Comparison of ENCODE assay signal across 22 mouse cellular contexts in the genomic region with DNA sequence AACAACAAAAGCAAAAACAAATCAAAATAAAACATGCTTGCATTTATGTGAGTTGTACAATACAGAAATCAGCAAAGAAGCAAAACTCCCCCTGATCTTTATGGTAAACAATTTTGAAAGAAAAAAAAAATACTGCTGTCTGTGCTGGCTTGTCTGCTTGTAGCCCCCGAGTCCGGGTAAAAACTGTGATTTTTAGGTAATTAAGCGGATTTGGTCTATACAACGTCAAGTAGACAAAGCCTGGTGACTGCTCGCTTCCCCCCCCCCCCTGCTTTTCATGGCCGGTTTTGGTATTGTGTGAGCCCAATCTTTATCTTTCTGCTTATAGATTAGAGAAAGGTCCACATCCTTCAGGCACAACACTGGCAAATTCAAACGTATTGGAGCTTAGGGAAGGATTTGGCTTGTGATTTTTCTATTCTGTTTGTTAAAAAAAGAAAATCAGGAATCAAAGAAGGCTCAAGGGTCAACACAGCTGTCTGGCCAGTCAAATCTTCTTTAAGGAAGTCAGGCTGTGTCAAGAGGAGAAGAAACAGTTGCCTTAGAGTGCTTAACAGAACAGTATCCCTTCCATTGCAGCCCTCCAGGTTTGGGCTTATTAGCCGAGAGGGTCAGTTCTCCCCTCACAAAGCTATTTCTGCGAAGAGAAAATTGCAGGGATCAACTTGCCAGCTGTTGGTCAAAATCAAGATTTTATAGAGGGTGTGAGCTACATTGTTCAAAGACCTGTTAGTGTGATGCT. TPM values are rescaled to one million over a fixed set of nuclear protein-coding genes. Genes with fewer than 3 reads are reported as not detected.
DNase-seq lines count a peak whose midpoint lies in the region; ATAC-seq and TF ChIP-seq lines count a peak whose summit lies in the region.
"Had no signal": no experiment of that assay in that cellular context is flagged by ENCODE, and none has a peak within 500 bp of the region (broad histone marks: within the 10 kb centered on the region; RNA-seq: fewer than 3 reads in every experiment).

No protein-coding gene starts in this region.

- intact Hi-C loops in left cerebral cortex, adult 2 months (cut with DNase I): no loop called here

- WGBS in hindbrain, embryonic 10.5 days: 3% methylated on average over 9 of the region's 9 CpGs
- WGBS in hindbrain, embryonic 12.5 days: 2% methylated on average over 9 of the region's 9 CpGs
- whole genome bisulfite sequencing in midbrain, embryonic 11.5 days: 0% methylated on average over 9 of the region's 9 CpGs
- 3% methylated on average over 9 of the region's 9 CpGs for WGBS in midbrain, postnatal 0 days

- peaks cover 96% of the 10 kb centered on the region for H3K27me3 ChIP-seq in hindbrain, embryonic 10.5 days (ENCODE audit: insufficient read depth, poor library complexity, severe bottlenecking)
- H3K27me3 ChIP-seq in hindbrain, embryonic 12.5 days: peaks cover 85% of the 10 kb centered on the region
- H3K27me3 ChIP-seq in midbrain, embryonic 11.5 days (ENCODE audit: control insufficient read depth, insufficient read depth, low read length): peaks cover 81% of the 10 kb centered on the region
- H3K27me3 ChIP-seq in midbrain, postnatal 0 days (ENCODE audit: insufficient read depth, low read length): peaks cover 51% of the 10 kb centered on the region

- ATAC-seq in hindbrain, embryonic 12.5 days (ENCODE audit: low FRiP score): no peak
- ATAC-seq in midbrain, embryonic 11.5 days (ENCODE audit: low FRiP score): no peak
- ATAC-seq in midbrain, postnatal 0 days (ENCODE audit: low FRiP score): no peak
- ATAC-seq: CD4-positive, CD25-positive, alpha-beta regulatory T cell, adult 4 months; forebrain, embryonic 15.5 days; inflammation-experienced regulatory T-cells, adult 6 months had no signal

- H3K9ac ChIP-seq in hindbrain, embryonic 12.5 days: no peak overlapping the region
- no peak overlapping the region for H3K9ac ChIP-seq in midbrain, embryonic 11.5 days (ENCODE audit: low read length)
- no peak overlapping the region for H3K9ac ChIP-seq in midbrain, postnatal 0 days (replicated peaks; ENCODE audit: low read length, poor library complexity, severe bottlenecking)
- H3K9ac ChIP-seq: embryonic facial prominence, embryonic 12.5 days; forebrain, embryonic 15.5 days; heart, embryonic 15.5 days had no signal

- TF ChIP-seq CTCF in midbrain, postnatal 0 days (IDR thresholded peaks at IDR 0.05): no peak
- TF ChIP-seq CTCF in left cerebral cortex, adult 2 months (IDR thresholded peaks at IDR 0.05): no peak

- peak overlapping the region; percentile 16; the same call in 1 of the 2 replicates for H3K27ac ChIP-seq in hindbrain, embryonic 10.5 days
- H3K27ac ChIP-seq in hindbrain, embryonic 12.5 days: no peak overlapping the region
- no peak overlapping the region for H3K27ac ChIP-seq in midbrain, embryonic 11.5 days (ENCODE audit: low read depth, low read length)
- no peak overlapping the region for H3K27ac ChIP-seq in midbrain, postnatal 0 days (ENCODE audit: low read depth, low read length)
- H3K27ac ChIP-seq in left cerebral cortex, adult 2 months: no peak overlapping the region
- H3K27ac ChIP-seq: embryonic facial prominence, embryonic 12.5 days; forebrain, embryonic 15.5 days; heart, embryonic 15.5 days had no signal

- no peaks in the 10 kb centered on the region for H3K36me3 ChIP-seq in hindbrain, embryonic 10.5 days
- H3K36me3 ChIP-seq in hindbrain, embryonic 12.5 days: no peaks in the 10 kb centered on the region
- no peaks in the 10 kb centered on the region for H3K36me3 ChIP-seq in midbrain, embryonic 11.5 days (ENCODE audit: control insufficient read depth, insufficient read depth, low read length)
- H3K36me3 ChIP-seq in midbrain, postnatal 0 days (ENCODE audit: insufficient read depth, low read length): no peaks in the 10 kb centered on the region
- H3K36me3 ChIP-seq: embryonic facial prominence, embryonic 12.5 days; forebrain, embryonic 15.5 days; G1E; heart, embryonic 15.5 days had no signal

- peak overlapping the region; percentile 61; the same call in 1 of the 2 replicates for H3K4me3 ChIP-seq in hindbrain, embryonic 10.5 days
- H3K4me3 ChIP-seq in hindbrain, embryonic 12.5 days: no peak overlapping the region
- H3K4me3 ChIP-seq in midbrain, embryonic 11.5 days (ENCODE audit: low read depth, low read length): no peak overlapping the region
- no peak overlapping the region for H3K4me3 ChIP-seq in midbrain, postnatal 0 days (ENCODE audit: low read depth, low read length)
- no peak overlapping the region for H3K4me3 ChIP-seq in left cerebral cortex, adult 2 months
- H3K4me3 ChIP-seq: embryonic facial prominence, embryonic 12.5 days; forebrain, embryonic 15.5 days; heart, embryonic 15.5 days had no signal

- H3K4me1 ChIP-seq in hindbrain, embryonic 10.5 days (replicated peaks): peaks cover 31% of the 10 kb centered on the region
- peaks cover 12% of the 10 kb centered on the region for H3K4me1 ChIP-seq in hindbrain, embryonic 12.5 days
- H3K4me1 ChIP-seq in midbrain, embryonic 11.5 days (ENCODE audit: control insufficient read depth, insufficient read depth, low read length): peaks cover 7% of the 10 kb centered on the region; the same call in 1 of the 2 replicates
- peaks cover 5% of the 10 kb centered on the region for H3K4me1 ChIP-seq in midbrain, postnatal 0 days (ENCODE audit: insufficient read depth, low read length)

- peak; percentile 46 for DNase-seq in embryo, embryonic 10.5 days (ENCODE audit: low spot score)
- DNase-seq in embryo, embryonic 10 days (ENCODE audit: low spot score): no peak
- DNase-seq in hindbrain, embryonic 10.5 days (ENCODE audit: low spot score): no peak
- peak; percentile 94 for DNase-seq in midbrain, embryonic 11.5 days (ENCODE audit: low spot score, missing footprints)
- DNase-seq in midbrain, postnatal 0 days (ENCODE audit: low spot score): no peak
- DNase-seq in left cerebral cortex, adult 2 months (ENCODE audit: extremely low spot score in 1 of 2, low spot score in 2 of 2): no peak
- DNase-seq: adrenal gland, adult 8-10 months; adrenal gland, postnatal 36 days; B cell, adult 2 months; cerebellum, adult 2 months; gastrocnemius, postnatal 36 days; heart, adult 18-20 months; heart, postnatal 14 days had no signal

- no peaks in the 10 kb centered on the region for H3K9me3 ChIP-seq in hindbrain, embryonic 10.5 days
- no peaks in the 10 kb centered on the region for H3K9me3 ChIP-seq in hindbrain, embryonic 12.5 days (replicated peaks)
- no peaks in the 10 kb centered on the region for H3K9me3 ChIP-seq in midbrain, embryonic 11.5 days (ENCODE audit: control insufficient read depth, low read length)
- no peaks in the 10 kb centered on the region for H3K9me3 ChIP-seq in midbrain, postnatal 0 days (ENCODE audit: low read length)
- H3K9me3 ChIP-seq: embryonic facial prominence, embryonic 12.5 days; forebrain, embryonic 15.5 days; heart, embryonic 15.5 days had no signal

- H3K4me2 ChIP-seq in hindbrain, embryonic 12.5 days (replicated peaks): no peak overlapping the region
- no peak overlapping the region; the same call in 1 of the 2 replicates for H3K4me2 ChIP-seq in midbrain, embryonic 11.5 days
- H3K4me2 ChIP-seq in midbrain, postnatal 0 days (ENCODE audit: low read depth, low read length, poor library complexity, severe bottlenecking): no peak overlapping the region
- H3K4me2 ChIP-seq: embryonic facial prominence, embryonic 12.5 days; forebrain, embryonic 15.5 days; heart, embryonic 11.5 days; heart, embryonic 15.5 days had no signal

RNA-seq across cellular contexts. Expression of gene Lmx1a, which starts 4.6 kb away (rescaled TPM):
- 11.5 and 16.9 TPM in 2 replicates for polyA plus RNA-seq in hindbrain, embryonic 10.5 days (2016; fragmentation: Nextera tagmentation; extraction: Ambion mirVana)
- 10.3 and 16.3 TPM in 2 replicates for polyA plus RNA-seq in hindbrain, embryonic 12.5 days (2016; fragmentation: Nextera tagmentation; extraction: Ambion mirVana)
- 16.5 and 18.7 TPM in 2 replicates for polyA plus RNA-seq in midbrain, embryonic 11.5 days (2014; fragmentation: Nextera tagmentation; extraction: Ambion mirVana)
- 3.9 and 6.3 TPM in 2 replicates for total RNA-seq in midbrain, postnatal 0 days (2014; rRNA removed)
- polyA plus RNA-seq in midbrain, postnatal 0 days (2015; fragmentation: Nextera tagmentation; extraction: Ambion mirVana): 3.2 and 3.5 TPM in 2 replicates
- total RNA-seq in left cerebral cortex, adult 2 months (2021): not detected
- total RNA-seq: heart, adult 18-20 months; heart, postnatal 14 days; hematopoietic stem cell, adult 5-6 weeks had no signal
- polyA plus RNA-seq: CD4-positive, CD25-positive, alpha-beta regulatory T cell, adult 4 months; G1E had no signal

Comparison
In these comparisons a context has a peak if more than half of its experiments do, and no peak if none do; other contexts are left out.
1. DNase-seq: peak in embryo, embryonic 10.5 days (single experiment) and midbrain, embryonic 11.5 days (single experiment); none in embryo, embryonic 10 days (single experiment), hindbrain, embryonic 10.5 days (single experiment), midbrain, postnatal 0 days (single experiment) and left cerebral cortex, adult 2 months (0 of 2).